Mouse (Mus musculus) neural tube, embryonic 10.5 days (tissue): Measurements from ENCODE around the gene Dctpp1.

Experiments
- DNase-seq: peaks from one replicate; pipeline ENCODE4 v3.0.0-alpha.2; 2017; ENCODE audit warnings: low spot score; ENCODE audit errors: extremely low spot score

Dctpp1 gene

DNA sequence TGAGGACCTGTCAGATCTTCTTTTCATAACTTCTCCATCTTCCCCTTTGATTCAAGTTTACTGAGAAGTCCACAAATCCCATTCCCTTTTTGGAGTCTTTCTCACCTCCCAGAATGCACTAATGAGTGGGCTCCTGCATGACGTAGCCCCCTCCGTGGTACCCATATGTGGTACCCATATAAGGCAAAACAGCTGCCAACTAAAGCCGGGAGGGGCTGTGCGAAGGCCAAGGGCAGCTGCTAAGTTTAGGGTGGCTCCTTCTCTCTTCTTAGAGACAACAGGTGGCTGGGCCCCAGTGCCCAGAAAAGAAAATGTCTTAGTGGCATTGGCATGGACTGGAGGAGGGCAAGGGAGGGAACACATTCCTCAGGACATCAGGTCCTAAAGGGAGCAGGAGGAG is 50.2 kb downstream of the Dctpp1 start:
- no peak for DNase-seq

GRCm38 (mm10) chr7:127209851-127210250 is 50.7 kb downstream of the Dctpp1 start:
- DNase-seq = no peak

- DNase-seq = peak; percentile 95
Observed at GRCm38 (mm10) chr7:127208553-127209438, 51.7 kb downstream of the Dctpp1 start, which contains the start of gene Mylpf. Gene Mylpf, plus strand, starts transcription at chr7:127208890.

GRCm38 (mm10) chr7:127208295-127208552 is 52.3 kb downstream of the Dctpp1 start, which contains the start of gene Tbc1d10b:
Gene Tbc1d10b, minus strand, starts transcription at chr7:127208468.
- DNase-seq = no peak

DNA sequence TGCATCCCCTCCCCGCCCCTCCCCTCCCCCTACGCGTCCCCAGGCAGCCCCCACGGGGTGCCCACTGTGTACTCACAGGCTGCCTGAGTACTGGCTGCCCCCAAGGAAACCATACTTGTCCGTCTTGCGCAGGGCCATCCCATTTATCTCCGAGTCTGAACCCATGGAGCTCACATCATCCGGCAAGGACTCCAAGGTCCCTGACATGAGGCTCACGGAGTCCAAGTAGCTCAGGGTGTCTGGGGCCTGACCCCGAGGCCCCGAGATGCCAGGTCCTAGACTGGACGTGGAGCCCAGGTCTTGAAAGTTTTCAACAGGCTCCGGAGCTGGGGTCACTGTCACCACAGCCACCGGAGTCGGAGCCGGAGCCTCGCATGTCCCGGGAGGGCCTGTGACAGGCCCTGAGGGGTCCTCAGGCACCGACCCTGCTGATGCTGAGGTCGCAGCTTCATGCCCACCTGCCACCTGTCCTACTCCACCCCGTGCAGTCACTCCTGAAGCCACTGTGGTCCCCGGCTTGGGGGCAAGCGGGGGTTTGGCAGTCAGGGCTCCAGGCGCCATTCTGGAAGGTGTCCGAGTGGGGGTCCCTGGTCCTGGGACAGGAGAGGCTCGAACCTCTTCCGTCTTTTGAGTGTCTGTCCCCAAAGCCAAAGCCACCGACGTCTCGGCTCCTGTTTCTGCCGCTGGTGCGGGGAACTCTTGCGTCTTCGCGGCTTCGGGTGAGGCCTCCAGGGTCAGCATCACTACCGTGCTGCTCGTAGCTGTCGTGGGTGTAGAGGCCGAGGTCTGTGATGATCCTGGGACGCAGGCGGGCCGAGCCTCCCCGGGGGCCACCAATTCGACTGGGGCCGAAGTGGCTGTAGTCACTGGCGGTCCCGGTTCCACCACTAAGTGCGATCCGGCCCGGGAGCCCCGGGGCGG is 52.9 kb downstream of the Dctpp1 start:
- peak; percentile 65 for DNase-seq
